Mouse (Mus musculus): ENCODE measurements around the gene Polg2. TPM values are rescaled to one million over a fixed set of nuclear protein-coding genes. Genes with fewer than 3 reads are reported as not detected.
A peak's percentile ranks its signal among the peaks of the same experiment; 100 is the strongest.

Polg2 gene
- polyA plus RNA-seq (2015; fragmentation: Nextera tagmentation; extraction: Ambion mirVana): 9.6 and 10.0 TPM in 2 replicates

DNA sequence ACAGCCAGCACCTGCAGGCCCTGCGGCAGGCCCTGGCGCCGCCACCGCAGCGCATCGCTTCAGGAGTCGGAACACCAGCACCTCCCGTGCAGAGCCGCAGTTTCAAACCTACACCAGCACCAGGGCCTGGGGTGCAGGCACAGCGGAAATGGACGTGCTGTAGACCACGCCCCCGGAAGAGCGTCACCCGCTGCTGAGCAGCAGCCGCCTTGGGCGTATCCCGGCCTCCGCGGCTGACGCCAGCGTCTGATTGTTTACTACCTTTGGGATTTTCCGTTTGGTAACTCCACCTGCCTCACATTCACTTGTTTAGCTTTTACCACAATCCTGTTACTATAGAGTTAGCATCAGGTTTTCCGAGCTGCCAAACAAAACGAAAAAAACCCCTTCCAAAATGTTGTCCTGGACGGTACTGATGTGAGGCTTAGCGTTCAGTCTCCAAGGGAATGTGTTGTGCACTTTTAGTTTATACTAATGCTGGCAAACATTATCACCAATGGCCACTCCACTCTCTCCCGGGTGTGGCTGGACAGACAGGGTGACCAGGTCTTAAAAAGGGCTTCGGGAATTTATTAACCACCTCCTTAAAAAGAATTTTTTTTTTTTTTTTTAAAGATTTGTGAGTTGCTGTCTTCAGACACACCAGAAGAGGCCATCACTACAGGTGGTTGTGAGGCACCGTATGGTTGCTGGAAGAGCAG is at the start of gene Polg2:
Gene Polg2 (minus strand): TSS at position 150 of the 701 bp plus-strand sequence.
- Histone ChIP-seq H3K4me3 (peak within 1 kb of the TSS; percentile 63), H3K36me3 (ENCODE audit: poor library complexity, severe bottlenecking) (peaks cover 65% of the 10 kb centered on the region), H3K4me2 (peak within 1 kb of the TSS; percentile 89), H3K27ac (peak within 1 kb of the TSS; percentile 88), H3K9ac (peak within 1 kb of the TSS; percentile 88), H3K9me3 (replicated peaks) (no peaks in the 10 kb centered on the region), H3K4me1 (peaks cover 14% of the 10 kb centered on the region), H3K27me3 (no peaks in the 10 kb centered on the region)
- ATAC-seq: peak; percentile 99
- 1% methylated on average over 30 of the region's 30 CpGs for WGBS

DNA sequence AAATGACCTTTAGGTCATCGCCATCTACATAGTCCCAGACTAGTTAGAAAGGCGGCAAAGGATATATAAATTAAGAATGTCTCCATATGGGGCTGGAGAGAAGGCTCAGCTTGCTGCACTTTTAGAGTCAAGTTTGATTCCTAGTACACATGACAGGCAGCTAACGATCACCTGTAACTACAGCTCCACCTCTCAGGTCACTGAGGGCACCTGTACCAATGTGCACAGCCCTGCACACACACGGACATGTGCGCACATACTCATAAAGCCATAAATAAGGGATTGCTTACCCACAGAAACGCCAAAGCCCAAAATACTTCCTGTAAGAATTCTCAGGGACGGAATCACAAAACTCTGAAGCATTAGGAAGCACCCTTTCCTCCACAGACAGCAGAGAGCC is 48.7 kb upstream of the Polg2 start:
- WGBS: 94% methylated on average over 7 of the region's 7 CpGs
- Histone ChIP-seq H3K9me3 (replicated peaks) (no peaks in the 10 kb centered on the region), H3K4me2 (no peak overlapping the region), H3K27ac (no peak overlapping the region), H3K9ac (no peak overlapping the region), H3K4me1 (no peaks in the 10 kb centered on the region), H3K36me3 (ENCODE audit: poor library complexity, severe bottlenecking) (peaks cover 75% of the 10 kb centered on the region), H3K4me3 (no peak overlapping the region), H3K27me3 (no peaks in the 10 kb centered on the region)
- no peak for ATAC-seq

DNA sequence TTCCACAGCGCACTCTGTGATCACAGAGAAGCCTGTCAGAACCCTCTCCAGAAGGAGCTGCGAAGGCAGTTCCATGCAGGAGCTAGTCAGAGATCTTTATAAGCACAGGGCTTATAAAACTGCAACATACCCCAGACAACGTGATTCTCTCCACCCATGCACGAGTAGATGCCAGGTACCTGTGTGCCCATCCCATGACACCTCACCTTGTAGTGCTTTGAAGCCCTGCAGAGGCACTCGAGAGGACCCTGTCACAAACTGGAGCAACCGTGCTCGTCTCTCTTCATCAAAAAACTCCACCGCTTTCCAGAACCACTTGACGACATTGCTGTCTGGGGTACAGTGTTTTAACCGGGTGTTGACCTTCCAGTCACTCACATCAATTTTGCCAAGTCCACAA is 45.1 kb upstream of the Polg2 start:
- H3K27ac ChIP-seq: no peak overlapping the region
- H3K4me3 ChIP-seq: no peak overlapping the region
- no peak overlapping the region for H3K4me2 ChIP-seq
- H3K27me3 ChIP-seq: no peaks in the 10 kb centered on the region
- peaks cover 9% of the 10 kb centered on the region for H3K4me1 ChIP-seq
- WGBS: 96% methylated on average over 10 of the region's 10 CpGs
- no peak for ATAC-seq
- H3K9me3 ChIP-seq (replicated peaks): no peaks in the 10 kb centered on the region
- peaks cover 75% of the 10 kb centered on the region for H3K36me3 ChIP-seq (ENCODE audit: poor library complexity, severe bottlenecking)
- H3K9ac ChIP-seq: no peak overlapping the region

DNA sequence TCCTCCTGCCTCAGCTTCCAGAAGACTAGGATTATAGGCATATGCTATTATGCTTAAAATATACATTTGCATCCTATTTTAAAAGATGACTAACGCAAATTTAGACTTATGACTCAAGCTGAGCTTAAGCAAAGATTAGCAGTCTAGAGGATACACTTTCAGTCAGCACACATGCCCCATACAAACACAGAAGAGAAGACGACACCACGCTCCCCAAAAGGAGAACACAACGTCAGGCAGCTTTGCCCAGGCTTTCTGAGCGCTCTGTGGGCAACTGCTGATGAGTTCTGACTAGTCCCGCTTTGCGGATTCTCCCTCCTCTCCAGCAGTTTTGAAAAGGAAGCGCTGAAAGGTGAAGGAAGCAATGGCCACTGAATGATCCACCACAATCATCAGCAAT is 44.4 kb upstream of the Polg2 start:
- H3K36me3 ChIP-seq (ENCODE audit: poor library complexity, severe bottlenecking): peaks cover 76% of the 10 kb centered on the region
- WGBS: 93% methylated on average over 8 of the region's 8 CpGs

DNA sequence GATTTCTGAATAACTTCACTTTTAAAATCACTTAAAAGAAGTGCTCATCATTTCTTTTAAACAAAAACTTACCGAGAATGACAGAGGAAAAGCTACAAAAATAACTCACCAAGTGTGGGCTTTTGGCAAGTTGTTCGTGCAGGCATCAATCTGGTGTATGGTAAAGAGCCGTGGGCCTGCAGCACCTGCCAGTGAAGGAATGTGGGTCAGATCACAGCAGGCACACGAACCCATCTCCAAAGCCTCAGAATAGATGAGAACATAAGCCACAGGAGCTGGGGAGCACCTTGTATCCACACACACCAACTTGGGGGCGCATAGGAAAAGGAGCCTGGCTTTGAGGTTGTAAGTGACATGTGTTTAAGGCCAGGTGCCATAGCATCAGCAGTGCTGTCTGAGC is 43.6 kb upstream of the Polg2 start:
- peaks cover 24% of the 10 kb centered on the region for H3K4me1 ChIP-seq
- H3K36me3 ChIP-seq (ENCODE audit: poor library complexity, severe bottlenecking): peaks cover 68% of the 10 kb centered on the region
- 81% methylated on average over 5 of the region's 5 CpGs for WGBS
- H3K9ac ChIP-seq: no peak overlapping the region
- no peaks in the 10 kb centered on the region for H3K9me3 ChIP-seq (replicated peaks)
- ATAC-seq: no peak
- H3K27me3 ChIP-seq: no peaks in the 10 kb centered on the region
- H3K4me3 ChIP-seq: no peak overlapping the region
- no peak overlapping the region; the same call in 1 of the 2 replicates for H3K27ac ChIP-seq
- H3K4me2 ChIP-seq: no peak overlapping the region

More for the DNA sequence above, 44.4 kb upstream of the Polg2 start:
- no peak overlapping the region for H3K9ac ChIP-seq
- no peak for ATAC-seq
- no peak overlapping the region for H3K4me2 ChIP-seq
- no peaks in the 10 kb centered on the region for H3K27me3 ChIP-seq
- no peak overlapping the region for H3K4me3 ChIP-seq
- H3K4me1 ChIP-seq: peaks cover 15% of the 10 kb centered on the region
- H3K9me3 ChIP-seq (replicated peaks): no peaks in the 10 kb centered on the region
- H3K27ac ChIP-seq: no peak overlapping the region

DNA sequence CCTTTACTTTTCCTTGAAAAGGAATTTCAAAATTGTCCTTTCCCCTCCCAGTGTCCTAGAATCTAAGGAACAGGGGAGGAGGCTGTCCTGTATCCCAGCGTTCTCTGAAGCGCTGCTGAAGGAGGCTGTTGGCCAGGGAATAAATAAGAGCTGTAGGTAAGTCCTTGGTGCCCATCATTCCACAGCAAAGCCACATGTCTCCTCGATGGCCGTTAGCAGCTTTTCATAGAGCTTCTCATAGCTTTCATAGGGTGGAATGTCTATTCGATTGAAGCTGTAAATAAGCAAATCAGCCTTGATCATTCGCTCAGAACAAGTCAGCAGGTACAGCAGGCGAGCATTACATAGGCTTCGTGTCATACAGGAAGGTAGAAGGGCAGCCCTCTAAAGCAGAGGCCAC is 43.2 kb upstream of the Polg2 start:
- Histone ChIP-seq H3K9me3 (replicated peaks) (no peaks in the 10 kb centered on the region), H3K36me3 (ENCODE audit: poor library complexity, severe bottlenecking) (peaks cover 67% of the 10 kb centered on the region), H3K4me2 (no peak overlapping the region), H3K4me1 (peaks cover 28% of the 10 kb centered on the region), H3K27me3 (no peaks in the 10 kb centered on the region), H3K9ac (no peak overlapping the region), H3K4me3 (no peak overlapping the region), H3K27ac (no peak overlapping the region)
- WGBS: 91% methylated on average over 8 of the region's 8 CpGs
- no peak for ATAC-seq

DNA sequence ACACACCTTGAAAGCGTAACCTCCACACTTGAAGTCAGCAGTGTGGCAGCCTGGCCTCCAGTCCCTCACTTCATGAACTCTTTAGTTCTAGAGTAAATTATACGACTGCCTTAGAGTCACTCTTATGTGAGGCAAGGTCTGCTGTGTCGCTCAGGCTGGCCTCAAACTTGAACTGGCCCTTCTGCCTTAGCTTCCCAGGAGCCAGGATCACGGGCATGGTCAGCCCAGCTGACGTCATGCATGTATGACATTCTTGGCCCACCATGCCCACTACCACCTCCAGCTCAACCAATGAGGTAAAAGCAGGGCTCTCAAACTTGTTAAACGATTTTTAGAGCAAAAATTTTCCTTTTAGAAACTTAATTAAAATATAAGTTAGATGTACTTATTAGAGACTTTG is 42.1 kb upstream of the Polg2 start:
- no peaks in the 10 kb centered on the region for H3K9me3 ChIP-seq (replicated peaks)
- H3K27ac ChIP-seq: no peak overlapping the region
- no peak overlapping the region for H3K4me2 ChIP-seq
- H3K4me1 ChIP-seq: peaks cover 32% of the 10 kb centered on the region
- H3K9ac ChIP-seq: no peak overlapping the region
- no peak for ATAC-seq
- H3K36me3 ChIP-seq (ENCODE audit: poor library complexity, severe bottlenecking): peaks cover 71% of the 10 kb centered on the region
- H3K4me3 ChIP-seq: no peak overlapping the region
- 91% methylated on average over 6 of the region's 6 CpGs for WGBS
- H3K27me3 ChIP-seq: no peaks in the 10 kb centered on the region

DNA sequence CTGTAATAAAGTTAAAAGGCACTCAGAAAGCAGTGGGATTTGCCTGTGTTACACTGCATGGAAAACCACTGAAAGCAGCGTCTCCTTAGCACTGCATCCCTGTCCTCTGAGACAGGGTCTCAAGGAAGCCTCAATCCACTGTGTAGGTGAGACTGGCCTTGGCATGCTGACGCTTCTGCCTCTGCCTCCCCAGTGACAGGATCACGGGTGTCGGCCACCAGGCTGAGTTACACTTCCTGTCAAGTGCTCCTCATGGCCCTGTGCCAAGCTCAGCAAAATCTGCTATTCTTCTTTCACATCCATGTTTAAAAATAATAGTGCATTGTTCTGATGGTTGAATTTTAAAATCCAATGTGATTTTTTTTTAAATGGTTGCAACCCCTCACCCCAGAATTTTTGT is 41.6 kb upstream of the Polg2 start:
- Histone ChIP-seq H3K27me3 (no peaks in the 10 kb centered on the region), H3K4me1 (peaks cover 32% of the 10 kb centered on the region), H3K9ac (no peak overlapping the region), H3K4me2 (no peak overlapping the region), H3K4me3 (no peak overlapping the region), H3K9me3 (replicated peaks) (no peaks in the 10 kb centered on the region), H3K36me3 (ENCODE audit: poor library complexity, severe bottlenecking) (peaks cover 71% of the 10 kb centered on the region), H3K27ac (no peak overlapping the region; the same call in 1 of the 2 replicates)
- 65% methylated on average over 4 of the region's 4 CpGs for WGBS
- ATAC-seq: no peak

DNA sequence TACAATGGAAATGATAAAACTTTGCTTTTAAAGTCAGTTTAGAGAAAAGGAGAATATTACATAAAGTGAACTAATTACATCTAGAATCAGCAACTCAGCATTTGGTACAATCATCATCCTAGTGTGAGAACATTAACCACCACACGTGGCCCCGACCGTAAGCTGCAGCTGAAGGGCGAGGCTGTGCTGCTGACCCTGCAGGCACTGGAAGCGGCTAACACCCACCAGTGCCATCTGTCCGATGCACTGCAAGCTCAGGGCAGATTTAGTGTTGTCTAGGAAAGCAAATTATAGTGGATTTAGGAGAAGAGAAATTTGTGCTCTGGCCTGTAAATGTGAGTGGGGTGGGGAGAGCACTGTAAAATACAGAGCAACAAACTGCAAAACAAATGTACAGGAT is 40.9 kb upstream of the Polg2 start:
- H3K27ac ChIP-seq: no peak overlapping the region
- peaks cover 32% of the 10 kb centered on the region for H3K4me1 ChIP-seq
- no peak for ATAC-seq
- no peaks in the 10 kb centered on the region for H3K27me3 ChIP-seq
- peaks cover 72% of the 10 kb centered on the region for H3K36me3 ChIP-seq (ENCODE audit: poor library complexity, severe bottlenecking)
- no peak overlapping the region for H3K9ac ChIP-seq
- H3K4me3 ChIP-seq: no peak overlapping the region
- 80% methylated on average over 6 of the region's 6 CpGs for WGBS
- H3K9me3 ChIP-seq (replicated peaks): no peaks in the 10 kb centered on the region
- H3K4me2 ChIP-seq: no peak overlapping the region

DNA sequence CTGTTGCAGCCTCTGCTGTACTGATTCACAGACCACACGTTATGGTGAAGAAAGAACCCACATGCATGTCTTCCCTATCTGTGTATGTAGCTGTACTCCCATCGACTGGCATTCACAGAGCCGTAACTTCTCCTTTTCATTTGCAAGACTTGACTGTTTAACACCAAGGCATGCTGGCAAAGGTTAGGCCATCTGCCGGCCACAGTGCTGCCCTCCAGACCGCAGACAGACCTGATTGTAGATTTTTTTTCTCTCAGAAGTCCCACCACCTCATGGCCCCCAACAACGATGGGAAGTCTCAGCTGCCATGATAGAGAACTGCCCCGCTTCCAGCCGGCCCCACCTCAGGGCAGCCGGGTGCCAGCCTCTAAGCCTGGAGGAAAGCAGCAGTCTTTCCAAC is 40.3 kb upstream of the Polg2 start:
- ATAC-seq: no peak
- Histone ChIP-seq H3K27ac (peak overlapping the region; percentile 4; the same call in 1 of the 2 replicates), H3K4me1 (peaks cover 32% of the 10 kb centered on the region), H3K4me2 (no peak overlapping the region), H3K4me3 (no peak overlapping the region), H3K9me3 (replicated peaks) (no peaks in the 10 kb centered on the region), H3K9ac (no peak overlapping the region), H3K36me3 (ENCODE audit: poor library complexity, severe bottlenecking) (peaks cover 75% of the 10 kb centered on the region), H3K27me3 (no peaks in the 10 kb centered on the region)
- WGBS: 86% methylated on average over 9 of the region's 9 CpGs

DNA sequence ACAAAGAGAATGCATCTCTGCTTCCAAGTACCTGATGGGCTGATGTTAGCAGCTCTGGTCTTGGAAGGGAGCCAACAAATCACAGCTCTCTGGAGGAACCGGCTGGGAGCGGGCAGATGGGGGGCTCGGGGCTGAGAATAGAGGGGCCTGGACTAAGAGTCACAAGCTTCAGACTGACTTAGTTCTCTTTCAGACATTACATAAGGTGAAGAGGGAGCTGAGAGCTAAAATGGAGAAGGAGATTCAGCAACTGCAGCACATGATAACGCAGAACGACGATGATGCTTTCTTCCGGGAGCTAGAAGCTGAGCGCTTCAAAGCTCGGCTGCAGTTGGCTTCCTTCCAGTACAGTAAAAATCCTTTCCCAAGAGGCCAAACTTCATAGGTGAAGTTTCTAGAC is 39.0 kb upstream of the Polg2 start:
- H3K9ac ChIP-seq: no peak overlapping the region; the same call in 1 of the 2 replicates
- no peak overlapping the region for H3K4me3 ChIP-seq
- peak overlapping the region; percentile 57 for H3K27ac ChIP-seq
- peak overlapping the region; percentile 33 for H3K4me2 ChIP-seq
- ATAC-seq: peak; percentile 85
- H3K9me3 ChIP-seq (replicated peaks): no peaks in the 10 kb centered on the region
- 42% methylated on average over 9 of the region's 9 CpGs for WGBS
- no peaks in the 10 kb centered on the region for H3K27me3 ChIP-seq
- H3K36me3 ChIP-seq (ENCODE audit: poor library complexity, severe bottlenecking): peaks cover 78% of the 10 kb centered on the region
- peaks cover 32% of the 10 kb centered on the region for H3K4me1 ChIP-seq

DNA sequence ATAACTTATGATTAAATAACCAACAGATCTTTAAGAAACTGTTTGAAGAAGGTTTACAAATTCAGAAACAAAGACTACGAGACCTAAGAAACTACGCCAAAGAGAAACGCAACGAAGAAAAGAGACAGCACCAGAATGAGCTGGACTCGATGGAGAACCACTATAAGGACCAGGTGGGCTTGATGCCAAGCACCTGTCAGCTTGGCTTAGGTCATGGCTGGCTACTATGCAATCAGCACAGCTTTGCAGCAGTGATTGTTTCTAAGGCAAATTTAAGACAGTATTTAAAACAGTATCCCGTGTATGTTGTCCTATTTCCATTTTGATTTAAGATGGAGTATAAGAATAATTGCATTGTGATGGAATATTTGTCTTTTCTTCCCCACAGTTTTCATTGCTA is 38.5 kb upstream of the Polg2 start:
- Histone ChIP-seq H3K4me1 (peaks cover 32% of the 10 kb centered on the region), H3K9ac (no peak overlapping the region; the same call in 1 of the 2 replicates), H3K4me3 (no peak overlapping the region), H3K36me3 (ENCODE audit: poor library complexity, severe bottlenecking) (peaks cover 79% of the 10 kb centered on the region), H3K4me2 (peak overlapping the region; percentile 33; the same call in 1 of the 2 replicates), H3K9me3 (replicated peaks) (no peaks in the 10 kb centered on the region), H3K27ac (peak overlapping the region; percentile 57), H3K27me3 (no peaks in the 10 kb centered on the region)
- ATAC-seq: peak; percentile 62
- 53% methylated on average over 6 of the region's 6 CpGs for WGBS

DNA sequence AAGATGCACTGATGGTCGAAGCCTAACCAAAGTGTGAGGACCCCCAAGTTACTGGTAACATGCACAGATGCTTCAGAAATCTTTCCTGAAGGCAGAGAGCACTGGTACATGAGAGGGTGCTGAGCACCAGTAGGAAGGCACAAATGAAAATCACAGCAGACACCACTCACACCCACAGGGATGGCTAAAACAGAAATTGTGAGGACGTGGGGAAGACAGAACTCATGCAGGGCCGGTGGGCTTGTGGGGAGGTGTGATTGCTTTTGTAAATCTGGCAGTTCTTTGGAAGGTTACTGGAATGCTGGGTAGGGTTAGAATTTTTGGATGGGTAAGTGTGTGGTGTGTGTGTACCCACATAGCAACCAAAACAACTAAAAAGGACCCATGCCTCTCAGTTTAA is 37.8 kb upstream of the Polg2 start:
- Histone ChIP-seq H3K9me3 (replicated peaks) (no peaks in the 10 kb centered on the region), H3K27ac (peak overlapping the region; percentile 57; the same call in 1 of the 2 replicates), H3K36me3 (ENCODE audit: poor library complexity, severe bottlenecking) (peaks cover 78% of the 10 kb centered on the region), H3K4me3 (no peak overlapping the region), H3K4me2 (no peak overlapping the region), H3K27me3 (no peaks in the 10 kb centered on the region), H3K4me1 (peaks cover 32% of the 10 kb centered on the region), H3K9ac (no peak overlapping the region)
- ATAC-seq: no peak
- WGBS: 84% methylated on average over 3 of the region's 3 CpGs

Data from forebrain, embryonic 13.5 days (tissue).